In the genomic region with DNA sequence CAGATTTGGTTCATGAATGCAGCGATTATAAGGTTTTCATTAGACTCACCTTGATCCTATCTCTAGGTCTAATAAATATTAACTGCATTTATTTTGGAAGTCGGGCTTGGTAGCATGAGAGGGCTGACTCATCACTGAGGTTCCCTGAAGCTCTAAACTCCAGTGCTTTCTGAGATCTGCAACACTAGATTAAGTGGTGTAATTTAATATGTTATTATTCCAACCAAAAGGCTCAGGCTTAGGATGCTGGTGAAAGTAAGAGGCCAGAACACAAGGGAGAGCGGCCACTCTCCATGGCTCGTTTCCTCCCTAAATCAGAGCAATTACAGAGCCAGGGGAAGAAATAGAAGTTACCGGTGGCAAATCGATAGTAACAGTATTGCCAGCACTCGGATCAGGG, we compare ENCODE assay signal across 27 mouse cellular contexts.
DNase-seq lines count a peak whose midpoint lies in the region; ATAC-seq and TF ChIP-seq lines count a peak whose summit lies in the region.
"Had no signal": no experiment of that assay in that cellular context is flagged by ENCODE, and none has a peak within 500 bp of the region (broad histone marks: within the 10 kb centered on the region; RNA-seq: fewer than 3 reads in every experiment).

No protein-coding gene starts in this region.

- H3K4me3 ChIP-seq in kidney, adult 2 months (ENCODE audit: insufficient read depth, low read depth, low read length): no peak overlapping the region; the same call in 1 of the 2 replicates
- H3K4me3 ChIP-seq in liver, embryonic 13.5 days (replicated peaks): no peak overlapping the region
- no peak overlapping the region for H3K4me3 ChIP-seq in macrophage (ENCODE audit: inconsistent target)
- H3K4me3 ChIP-seq: embryonic facial prominence, embryonic 12.5 days; forebrain, embryonic 10.5 days; forebrain, embryonic 15.5 days; heart, embryonic 13.5 days; hindbrain, embryonic 10.5 days; hindbrain, embryonic 15.5 days; midbrain, embryonic 13.5 days had no signal

- no peak for TF ChIP-seq CTCF in kidney, adult 2 months (conservative IDR thresholded peaks at IDR 0.05; ENCODE audit: insufficient read depth, insufficient read length, low read depth, low read length)

- peak overlapping the region; percentile 61 for H3K27ac ChIP-seq in kidney, adult 2 months (ENCODE audit: insufficient read depth, low read depth, low read length)
- H3K27ac ChIP-seq in liver, embryonic 13.5 days: peak overlapping the region; percentile 0; the same call in 1 of the 2 replicates
- H3K27ac ChIP-seq in macrophage: peak overlapping the region; percentile 71
- H3K27ac ChIP-seq: embryonic facial prominence, embryonic 12.5 days; forebrain, embryonic 10.5 days; forebrain, embryonic 15.5 days; heart, embryonic 13.5 days; hindbrain, embryonic 10.5 days; hindbrain, embryonic 15.5 days; midbrain, embryonic 13.5 days had no signal

- H3K79me2 ChIP-seq in macrophage (ENCODE audit: inconsistent target): no peaks in the 10 kb centered on the region

- no peaks in the 10 kb centered on the region for H3K9me3 ChIP-seq in liver, embryonic 13.5 days (replicated peaks)
- H3K9me3 ChIP-seq: embryonic facial prominence, embryonic 12.5 days; forebrain, embryonic 10.5 days; forebrain, embryonic 15.5 days; heart, embryonic 13.5 days; hindbrain, embryonic 10.5 days; hindbrain, embryonic 15.5 days; midbrain, embryonic 13.5 days had no signal

- no peaks in the 10 kb centered on the region for H3K36me3 ChIP-seq in kidney, adult 2 months (ENCODE audit: control insufficient read depth, insufficient read depth, low read length)
- no peaks in the 10 kb centered on the region for H3K36me3 ChIP-seq in liver, embryonic 13.5 days
- H3K36me3 ChIP-seq in macrophage (ENCODE audit: inconsistent target): no peaks in the 10 kb centered on the region
- H3K36me3 ChIP-seq: embryonic facial prominence, embryonic 12.5 days; forebrain, embryonic 10.5 days; forebrain, embryonic 15.5 days; heart, embryonic 13.5 days; hindbrain, embryonic 10.5 days; hindbrain, embryonic 15.5 days; midbrain, embryonic 13.5 days had no signal

- DNase-seq in kidney, adult 2 months: no peak
- DNase-seq in kidney, postnatal 4 days: no peak
- DNase-seq in liver, embryonic 13.5 days: no peak
- DNase-seq in liver: no peak
- DNase-seq in yolk sac, embryonic 10.5 days (ENCODE audit: low spot score): no peak
- no peak for DNase-seq in adrenal gland, postnatal 4 days (ENCODE audit: low spot score in 2 of 2)
- DNase-seq: adrenal gland, adult 2 months; adrenal gland, postnatal 36 days; cerebellum, adult 11 months; cerebellum, adult 9-10 months; cerebellum, postnatal 36 days; heart, postnatal 10 days; layer of hippocampus, adult 9-11 months; lung, postnatal 4 days; right cerebral cortex, postnatal 25 days; spleen, adult 18-20 months; thymus, postnatal 25 days had no signal

- no peak overlapping the region for H3K9ac ChIP-seq in liver, embryonic 13.5 days
- H3K9ac ChIP-seq: embryonic facial prominence, embryonic 12.5 days; forebrain, embryonic 15.5 days; heart, embryonic 13.5 days; hindbrain, embryonic 15.5 days; midbrain, embryonic 13.5 days had no signal

- TF ChIP-seq POLR2A in kidney, adult 2 months (IDR thresholded peaks at IDR 0.05; ENCODE audit: low read depth, low read length): no peak

- no peaks in the 10 kb centered on the region for H3K27me3 ChIP-seq in kidney, adult 2 months (replicated peaks; ENCODE audit: control insufficient read depth, insufficient read depth, low read length)
- peaks cover 24% of the 10 kb centered on the region for H3K27me3 ChIP-seq in liver, embryonic 13.5 days
- H3K27me3 ChIP-seq: embryonic facial prominence, embryonic 12.5 days; forebrain, embryonic 15.5 days; heart, embryonic 13.5 days; midbrain, embryonic 13.5 days had no signal

- WGBS in kidney, adult 2 months: 36% methylated on average over 7 of the region's 7 CpGs
- 66% methylated on average over 7 of the region's 7 CpGs for WGBS in liver, embryonic 13.5 days (ENCODE audit: insufficient replicate concordance)
- 74% methylated on average over 7 of the region's 7 CpGs for WGBS in macrophage (ENCODE audit: missing documents)

- H3K4me1 ChIP-seq in kidney, adult 2 months (ENCODE audit: control insufficient read depth, insufficient read depth, low read length): peaks cover 25% of the 10 kb centered on the region
- H3K4me1 ChIP-seq in liver, embryonic 13.5 days (replicated peaks): peaks cover 15% of the 10 kb centered on the region; the same call in 1 of the 2 replicates
- H3K4me1 ChIP-seq: midbrain, embryonic 13.5 days had no signal

- H3K4me2 ChIP-seq in liver, embryonic 13.5 days: no peak overlapping the region
- H3K4me2 ChIP-seq: embryonic facial prominence, embryonic 12.5 days; forebrain, embryonic 15.5 days; heart, embryonic 13.5 days; hindbrain, embryonic 15.5 days; midbrain, embryonic 13.5 days had no signal

- ATAC-seq in liver, embryonic 13.5 days (ENCODE audit: low read depth): no peak
- ATAC-seq: activated CD4-positive, CD25-positive, alpha-beta regulatory T cell, adult 4 months; forebrain, embryonic 15.5 days; inflammation-experienced regulatory T-cells, adult 6 months; midbrain, embryonic 13.5 days had no signal

Comparison
In these comparisons a context has a peak if more than half of its experiments do, and no peak if none do; other contexts are left out.
1. H3K27ac ChIP-seq: peak in every context shown above with its lines; median percentile 71 in macrophage; 61 in kidney, adult 2 months; 0 in liver, embryonic 13.5 days.